Mouse (Mus musculus) intestine, embryonic 16.5 days (tissue): ENCODE results near the gene Cacng3. TPM values are rescaled to one million over a fixed set of nuclear protein-coding genes. Genes with fewer than 3 reads are reported as not detected.

ENCODE experiments used
- ATAC-seq: fragments of 200-750 bp; cut with Nextera tagmentation; 2 replicates; pipeline ENCODE4 v1.8.0; 2017; ENCODE audit warnings: moderate TSS enrichment, moderate library complexity
- H3K27ac ChIP-seq: fragments of 300-500 bp; sonication (generic); 2 replicates; pipeline ENCODE4 v1.5.1; 2014; ENCODE audit warnings: mild to moderate bottlenecking, low read length
- H3K27me3 ChIP-seq: fragments of 300-500 bp; sonication (generic); replicated peaks from 2 replicates; pipeline ENCODE4 v1.6.1; 2014; ENCODE audit warnings: low read length, control low read depth, mixed read lengths; ENCODE audit not compliant: control insufficient read depth, insufficient read depth
- H3K36me3 ChIP-seq: fragments of 300-500 bp; sonication (generic); 2 replicates; pipeline ENCODE4 v1.6.1; 2014; ENCODE audit warnings: low read length, control low read depth; ENCODE audit not compliant: control insufficient read depth, insufficient read depth
- H3K4me1 ChIP-seq: fragments of 300-500 bp; sonication (generic); 2 replicates; pipeline ENCODE4 v1.6.1; 2014; ENCODE audit warnings: low read length, control low read depth, mixed read lengths; ENCODE audit not compliant: control insufficient read depth, insufficient read depth
- H3K4me2 ChIP-seq: fragments of 300-500 bp; sonication (generic); 2 replicates; pipeline ENCODE4 v1.6.1; 2014; ENCODE audit warnings: low read depth, low read length, control low read depth
- H3K4me3 ChIP-seq: fragments of 300-500 bp; sonication (generic); 2 replicates; pipeline ENCODE4 v1.5.1; 2014; ENCODE audit warnings: mild to moderate bottlenecking, low read length
- H3K9ac ChIP-seq: fragments of 300-500 bp; sonication (generic); 2 replicates; pipeline ENCODE4 v1.6.1; 2014; ENCODE audit warnings: low read depth, low read length
- H3K9me3 ChIP-seq: fragments of 300-500 bp; sonication (generic); 2 replicates; pipeline ENCODE4 v1.6.1; 2016; ENCODE audit warnings: low read length, control low read depth; ENCODE audit not compliant: control insufficient read depth
- WGBS: fragments of 180-500 bp; shearing (Covaris S2); extraction: QIAGEN DNeasy Blood & Tissue Kit; methylation state at CpG from one replicate; pipeline ENCODE4 v1.1.7; 2014; 5-methylcytosine and 5-hydroxymethylcytosine counted together
- polyA plus RNA-seq: library from polyadenylated mRNA; unstranded; fragments of >200 nt; fragmentation: Nextera tagmentation; extraction: Ambion mirVana; gene quantifications from 2 replicates; pipeline ENCODE4 v1.2.1, GENCODE M21; 2015

The Cacng3 gene
- polyA plus RNA-seq, 1 experiment from 2014 or later: 0.06 TPM

DNA sequence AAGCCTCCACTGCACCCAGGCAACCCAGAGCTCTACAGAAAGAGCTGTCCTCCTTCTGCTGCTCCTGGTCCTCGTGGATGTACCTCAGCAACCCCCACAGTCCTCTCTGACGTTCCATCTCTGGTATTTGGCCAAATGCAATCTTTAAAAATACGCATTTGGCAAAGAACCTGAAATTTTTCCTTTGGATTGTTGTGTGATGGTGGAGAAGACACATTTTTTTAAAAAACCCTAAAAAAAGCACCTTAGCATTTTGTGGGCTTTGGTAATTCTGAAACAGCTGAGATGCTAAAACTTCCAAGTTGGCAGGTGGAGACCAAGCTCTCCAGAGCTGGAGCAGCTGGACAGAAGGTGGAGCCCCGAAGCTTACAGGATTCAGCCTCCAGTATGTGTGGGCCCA lies 32.2 kb downstream of the Cacng3 start:
- ATAC-seq: no peak
- no peaks in the 10 kb centered on the region for H3K27me3 ChIP-seq
- H3K9ac ChIP-seq: no peak overlapping the region
- no peaks in the 10 kb centered on the region for H3K4me1 ChIP-seq
- no peaks in the 10 kb centered on the region for H3K9me3 ChIP-seq
- 73% methylated on average over 4 of the region's 4 CpGs for WGBS
- H3K4me2 ChIP-seq: no peak overlapping the region
- H3K4me3 ChIP-seq: no peak overlapping the region
- no peaks in the 10 kb centered on the region for H3K36me3 ChIP-seq
- H3K27ac ChIP-seq: no peak overlapping the region

DNA sequence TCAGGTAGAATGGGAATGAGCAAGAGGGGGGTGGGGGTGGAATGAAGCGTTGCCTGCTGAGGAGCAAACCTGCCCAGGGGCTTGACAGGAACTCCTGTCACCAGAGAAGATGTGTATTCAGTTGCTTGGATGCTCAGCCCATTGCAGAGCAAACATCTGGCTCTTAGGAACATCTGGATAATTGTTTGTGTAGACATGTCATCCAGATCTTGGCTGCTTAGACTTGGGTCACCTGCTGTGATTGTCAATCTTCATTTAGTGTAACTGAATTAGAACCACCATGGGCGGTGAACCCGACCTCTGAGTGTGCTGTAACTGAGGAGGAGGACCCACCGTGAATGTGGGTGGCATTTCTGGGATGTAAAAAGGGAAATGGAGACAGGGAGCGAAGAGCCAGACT lies 36.4 kb downstream of the Cacng3 start:
- Histone ChIP-seq H3K9me3 (no peaks in the 10 kb centered on the region), H3K36me3 (no peaks in the 10 kb centered on the region), H3K9ac (no peak overlapping the region), H3K27me3 (no peaks in the 10 kb centered on the region), H3K4me3 (no peak overlapping the region), H3K4me2 (no peak overlapping the region), H3K27ac (no peak overlapping the region), H3K4me1 (no peaks in the 10 kb centered on the region)
- ATAC-seq: no peak
- 56% methylated on average over 5 of the region's 5 CpGs for WGBS

DNA sequence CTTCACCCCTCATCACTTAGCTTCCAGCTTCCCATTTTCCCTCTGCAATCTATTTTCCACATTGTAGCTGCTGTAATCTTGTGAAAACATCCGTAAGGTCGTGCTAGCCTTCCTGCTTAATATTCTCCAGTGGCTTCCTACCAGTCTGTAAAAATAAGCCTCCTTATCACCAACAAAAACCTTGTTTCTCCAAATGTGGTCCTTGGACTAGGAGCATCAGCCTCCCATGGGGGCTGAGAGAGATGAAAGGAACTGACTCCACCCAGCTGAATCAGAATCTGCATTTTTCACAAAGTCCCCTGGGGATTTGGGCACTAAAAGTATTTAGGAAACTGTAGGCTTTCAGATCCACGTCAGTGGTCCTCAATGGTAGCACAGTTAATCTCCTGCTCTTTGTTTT lies 46.0 kb downstream of the Cacng3 start:
- H3K27ac ChIP-seq: no peak overlapping the region
- no peaks in the 10 kb centered on the region for H3K9me3 ChIP-seq
- H3K4me1 ChIP-seq: no peaks in the 10 kb centered on the region
- ATAC-seq: no peak
- no peak overlapping the region for H3K4me2 ChIP-seq
- no peaks in the 10 kb centered on the region for H3K27me3 ChIP-seq
- WGBS: 42% methylated on average over 3 of the region's 3 CpGs
- no peak overlapping the region for H3K4me3 ChIP-seq
- no peaks in the 10 kb centered on the region for H3K36me3 ChIP-seq
- no peak overlapping the region for H3K9ac ChIP-seq

DNA sequence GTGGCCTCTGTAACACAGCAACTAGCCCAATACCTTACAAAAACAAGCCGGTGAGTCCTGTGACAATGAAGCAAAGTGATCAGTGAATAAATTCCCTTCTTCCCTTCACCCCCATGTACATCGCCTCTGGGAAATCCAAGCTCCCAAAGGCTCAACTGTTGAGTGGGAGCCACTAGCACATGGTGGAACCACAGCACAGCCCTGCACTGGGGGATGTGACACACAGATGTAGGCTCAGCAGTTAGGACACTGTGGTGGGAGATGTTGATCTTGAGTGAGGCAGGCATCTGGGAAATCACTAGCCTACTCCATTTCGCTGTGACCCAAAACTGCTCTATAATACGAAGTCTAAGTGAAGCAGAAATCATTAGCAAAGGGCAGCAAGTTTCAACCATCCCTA lies 48.2 kb downstream of the Cacng3 start:
- WGBS: 86% methylated on average over 4 of the region's 4 CpGs
- Histone ChIP-seq H3K4me2 (no peak overlapping the region), H3K4me1 (no peaks in the 10 kb centered on the region), H3K9ac (no peak overlapping the region), H3K27me3 (no peaks in the 10 kb centered on the region), H3K4me3 (no peak overlapping the region), H3K36me3 (no peaks in the 10 kb centered on the region), H3K9me3 (no peaks in the 10 kb centered on the region), H3K27ac (no peak overlapping the region)
- no peak for ATAC-seq

DNA sequence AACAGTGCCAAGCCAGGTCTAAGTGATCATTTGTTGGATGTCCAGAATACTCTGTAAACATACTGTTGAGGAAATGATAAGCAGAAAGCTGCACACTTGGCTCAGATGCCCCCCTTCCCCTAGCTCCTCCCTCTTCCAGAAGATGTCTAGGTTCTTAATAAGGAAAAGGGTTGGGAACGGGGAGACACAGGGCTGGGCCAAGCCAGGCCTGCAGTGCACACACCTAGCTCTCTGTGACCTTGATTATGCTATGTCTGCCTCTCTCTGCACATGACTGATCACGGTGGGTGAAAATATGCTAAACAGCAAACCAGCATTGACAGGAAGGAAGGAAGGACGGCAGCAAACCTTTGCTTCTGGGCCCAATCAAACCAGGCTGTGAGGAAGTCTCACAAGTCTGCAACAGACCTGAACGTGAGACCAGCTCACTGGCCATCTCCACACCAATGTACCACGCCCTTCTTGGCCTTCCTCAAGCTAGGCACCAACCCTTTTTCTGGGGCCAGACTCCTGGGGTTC lies 53.1 kb downstream of the Cacng3 start:
- H3K4me2 ChIP-seq: no peak overlapping the region
- no peaks in the 10 kb centered on the region for H3K4me1 ChIP-seq
- no peak for ATAC-seq
- WGBS: 42% methylated on average over 5 of the region's 5 CpGs
- H3K27me3 ChIP-seq: no peaks in the 10 kb centered on the region
- H3K4me3 ChIP-seq: no peak overlapping the region
- H3K27ac ChIP-seq: no peak overlapping the region
- no peaks in the 10 kb centered on the region for H3K36me3 ChIP-seq
- H3K9me3 ChIP-seq: no peaks in the 10 kb centered on the region
- H3K9ac ChIP-seq: no peak overlapping the region

DNA sequence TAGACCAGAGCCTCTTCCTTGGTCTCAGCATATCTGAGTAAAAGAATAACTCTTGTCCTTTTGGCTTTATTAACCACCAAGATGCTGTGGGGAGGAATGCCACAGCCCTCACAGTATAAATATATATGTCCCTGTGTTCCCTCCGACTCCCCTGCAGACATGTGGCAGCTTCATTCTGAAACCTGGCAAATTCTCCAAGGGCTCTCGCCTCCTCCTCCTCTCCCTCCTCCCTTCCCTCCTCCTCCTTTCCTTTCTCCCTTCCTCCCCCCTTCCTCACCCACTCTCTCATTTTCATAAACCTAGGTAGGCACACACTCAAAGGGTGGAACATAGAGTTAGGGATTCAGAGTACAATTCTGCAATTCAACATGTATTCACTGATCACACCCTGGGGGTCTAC lies 56.1 kb downstream of the Cacng3 start:
- H3K9ac ChIP-seq: no peak overlapping the region
- H3K9me3 ChIP-seq: no peaks in the 10 kb centered on the region
- H3K27me3 ChIP-seq: no peaks in the 10 kb centered on the region
- H3K4me3 ChIP-seq: no peak overlapping the region
- 71% methylated on average over 2 of the region's 2 CpGs for WGBS
- no peak overlapping the region for H3K27ac ChIP-seq
- H3K4me2 ChIP-seq: no peak overlapping the region
- no peak for ATAC-seq
- H3K4me1 ChIP-seq: no peaks in the 10 kb centered on the region
- no peaks in the 10 kb centered on the region for H3K36me3 ChIP-seq

DNA sequence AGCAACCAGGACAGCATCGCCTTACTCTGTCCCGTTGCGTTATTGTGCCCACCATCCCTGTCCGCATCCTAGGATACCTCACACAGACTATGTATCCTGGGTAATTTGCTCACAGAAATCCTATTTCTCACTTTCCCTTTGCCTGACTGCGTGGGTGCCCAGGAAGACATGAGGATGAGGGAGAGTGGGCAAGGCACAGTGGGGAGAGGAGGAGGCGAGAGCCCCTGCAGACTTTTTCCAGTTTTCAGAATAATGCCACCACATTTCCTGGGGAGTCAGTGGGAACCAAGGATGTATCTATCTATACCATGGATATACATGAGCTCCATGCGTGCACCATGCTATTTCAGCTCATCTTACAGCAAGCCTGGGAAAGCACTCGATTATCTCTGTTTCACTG lies 57.9 kb downstream of the Cacng3 start:
- H3K4me1 ChIP-seq: no peaks in the 10 kb centered on the region
- H3K9ac ChIP-seq: no peak overlapping the region
- no peak overlapping the region for H3K4me2 ChIP-seq
- no peaks in the 10 kb centered on the region for H3K36me3 ChIP-seq
- 93% methylated on average over 8 of the region's 8 CpGs for WGBS
- no peak overlapping the region for H3K27ac ChIP-seq
- H3K27me3 ChIP-seq: no peaks in the 10 kb centered on the region
- ATAC-seq: no peak
- no peaks in the 10 kb centered on the region for H3K9me3 ChIP-seq
- no peak overlapping the region for H3K4me3 ChIP-seq

DNA sequence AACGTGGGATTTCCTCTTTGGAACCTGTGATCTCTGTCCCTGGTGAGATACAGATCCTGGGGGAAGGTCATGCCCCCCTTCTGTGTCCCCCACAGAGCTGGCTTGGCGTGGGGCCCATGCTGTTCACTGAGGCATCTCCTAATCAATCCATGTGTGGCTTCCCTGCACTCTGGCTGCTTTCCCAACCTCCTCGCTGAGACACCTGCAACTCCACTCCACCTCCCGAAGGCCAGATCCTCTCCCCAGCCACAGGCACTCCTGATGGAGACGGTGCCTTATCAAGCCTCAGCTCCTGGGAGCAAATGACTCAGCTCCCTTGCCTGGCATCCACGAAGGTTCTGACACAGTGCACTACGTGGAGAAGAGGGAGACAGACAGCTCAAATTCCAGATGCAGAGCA lies 58.6 kb downstream of the Cacng3 start:
- Histone ChIP-seq H3K9ac (no peak overlapping the region), H3K4me2 (no peak overlapping the region), H3K9me3 (no peaks in the 10 kb centered on the region), H3K4me3 (no peak overlapping the region), H3K27me3 (no peaks in the 10 kb centered on the region), H3K36me3 (no peaks in the 10 kb centered on the region), H3K27ac (no peak overlapping the region), H3K4me1 (no peaks in the 10 kb centered on the region)
- ATAC-seq: no peak
- WGBS: 40% methylated on average over 7 of the region's 7 CpGs

DNA sequence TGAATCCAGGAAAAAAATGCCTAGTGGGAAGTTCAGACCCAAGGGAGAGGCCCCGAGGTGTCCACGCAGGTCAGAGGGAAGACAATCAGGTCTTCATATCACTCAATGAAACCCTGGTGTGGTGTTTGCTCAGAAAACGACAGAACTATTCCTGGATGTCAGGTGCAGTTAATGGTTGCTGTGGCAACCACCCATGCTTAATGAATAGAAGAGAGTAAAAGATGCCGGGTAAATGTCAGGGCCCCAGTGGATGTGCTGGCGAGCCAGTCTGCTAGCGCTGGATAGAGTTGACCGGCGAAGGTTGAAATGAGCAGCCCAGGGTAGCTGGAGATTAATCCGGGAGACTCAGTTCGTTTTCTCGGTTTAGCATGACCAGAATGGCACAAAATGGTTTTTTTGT lies 65.0 kb downstream of the Cacng3 start:
- no peaks in the 10 kb centered on the region for H3K27me3 ChIP-seq
- WGBS: 62% methylated on average over 11 of the region's 11 CpGs
- H3K9ac ChIP-seq: no peak overlapping the region
- H3K36me3 ChIP-seq: no peaks in the 10 kb centered on the region
- H3K4me2 ChIP-seq: no peak overlapping the region
- H3K4me3 ChIP-seq: no peak overlapping the region
- no peaks in the 10 kb centered on the region for H3K4me1 ChIP-seq
- no peak for ATAC-seq
- H3K27ac ChIP-seq: no peak overlapping the region
- no peaks in the 10 kb centered on the region for H3K9me3 ChIP-seq

DNA sequence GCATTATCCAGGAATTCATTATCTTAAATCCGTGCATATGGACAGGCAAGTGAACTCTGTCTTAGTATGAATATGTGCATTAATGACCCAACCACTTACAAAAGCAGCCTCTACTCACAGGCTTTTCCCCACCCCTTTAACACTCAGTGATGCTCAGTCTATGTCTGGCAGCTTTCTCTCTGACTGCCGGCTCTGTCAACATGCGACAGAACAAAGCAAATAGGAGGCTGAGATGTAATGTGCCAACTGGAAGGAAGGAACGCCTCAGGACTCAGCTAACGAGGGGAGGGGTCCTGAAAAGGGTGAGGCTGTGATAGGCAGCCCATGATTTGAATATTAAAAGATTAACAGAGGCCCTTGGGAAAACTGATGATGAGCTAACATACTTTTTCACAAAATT lies 68.2 kb downstream of the Cacng3 start:
- no peak overlapping the region for H3K27ac ChIP-seq
- no peak overlapping the region for H3K4me2 ChIP-seq
- H3K9me3 ChIP-seq: no peaks in the 10 kb centered on the region
- ATAC-seq: no peak
- H3K36me3 ChIP-seq: no peaks in the 10 kb centered on the region
- H3K9ac ChIP-seq: no peak overlapping the region
- no peaks in the 10 kb centered on the region for H3K4me1 ChIP-seq
- H3K4me3 ChIP-seq: no peak overlapping the region
- 33% methylated on average over 5 of the region's 5 CpGs for WGBS
- H3K27me3 ChIP-seq: no peaks in the 10 kb centered on the region
